Mouse (Mus musculus) gonadal fat pad, adult 2 months (tissue): ENCODE results near the gene Swt1. TPM values are rescaled to one million over a fixed set of nuclear protein-coding genes. Genes with fewer than 3 reads are reported as not detected.

Experiments used
- DNase-seq: peaks from one replicate; pipeline ENCODE4 v3.0.0-alpha.2; 2012; ENCODE audit warnings: low read depth
- polyA plus RNA-seq: library from polyadenylated mRNA; depleted of rRNA; stranded (reverse); fragments of >200 nt; gene quantifications from 2 replicates; pipeline ENCODE4 v1.2.3, GENCODE M21; 2012; rRNA removed

The Swt1 gene
- polyA plus RNA-seq, 1 experiment: 6.9 TPM

GRCm38 (mm10) chr1:151320408-151320807 lies 107.8 kb downstream of the Swt1 start:
- no peak for DNase-seq

- no peak for DNase-seq
These were observed 109.0 kb downstream of the Swt1 start for GRCm38 (mm10) chr1:151319267-151319666.

Other genes starting within 250 kb of the Swt1 start
- gene Gm47985, start 245.9 kb downstream of the Swt1 start, polyA plus RNA-seq: 0.61 and 1.9 TPM in 2 replicates
- 0.55 and 1.9 TPM in 2 replicates for gene Gm8947, start 236.1 kb downstream of the Swt1 start, polyA plus RNA-seq
- 0.65 and 0.72 TPM in 2 replicates for gene Gm47995, start 230.0 kb downstream of the Swt1 start, polyA plus RNA-seq
- gene 3110040M04Rik, start 224.3 kb downstream of the Swt1 start, polyA plus RNA-seq: 0.85 TPM in 1 of 2 replicates, not detected in the other
- 0.31 and 0.41 TPM in 2 replicates for gene Gm47996, start 218.3 kb downstream of the Swt1 start, polyA plus RNA-seq
- 96.9 and 154 TPM in 2 replicates for gene Ivns1abp, start 84.0 kb downstream of the Swt1 start, polyA plus RNA-seq
- gene Trmt1l, start 87 bp upstream of the Swt1 start, polyA plus RNA-seq: 13.3 and 14.7 TPM in 2 replicates
- gene Rnf2, start 72.5 kb upstream of the Swt1 start, polyA plus RNA-seq: 35.0 and 38.2 TPM in 2 replicates
- gene Fam129a, start 142.7 kb upstream of the Swt1 start, polyA plus RNA-seq: 11.6 and 15.0 TPM in 2 replicates